Mouse (Mus musculus) embryonic facial prominence, embryonic 10.5 days (tissue): ENCODE results near the gene Pbx4. TPM values are rescaled to one million over a fixed set of nuclear protein-coding genes. Genes with fewer than 3 reads are reported as not detected.
A peak's percentile ranks its signal among the peaks of the same experiment; 100 is the strongest.

Experiments
- DNase-seq: peaks from one replicate; pipeline ENCODE4 v3.0.0-alpha.2; 2017; ENCODE audit warnings: low spot score
- H3K27ac ChIP-seq: fragments of 300-500 bp; sonication (generic); replicated peaks from 2 replicates; pipeline ENCODE4 v1.5.1; 2016; ENCODE audit warnings: mild to moderate bottlenecking
- H3K27me3 ChIP-seq: fragments of 300-500 bp; sonication (generic); replicated peaks from 2 replicates; pipeline ENCODE4 v1.6.1; 2016; ENCODE audit warnings: low read depth, mild to moderate bottlenecking; ENCODE audit not compliant: poor library complexity, severe bottlenecking
- H3K36me3 ChIP-seq: fragments of 300-500 bp; sonication (generic); replicated peaks from 2 replicates; pipeline ENCODE4 v1.6.1; 2016; ENCODE audit warnings: mild to moderate bottlenecking, moderate library complexity
- H3K4me1 ChIP-seq: fragments of 300-500 bp; sonication (generic); 2 replicates; pipeline ENCODE4 v1.6.1; 2016
- H3K4me3 ChIP-seq: fragments of 300-500 bp; sonication (generic); 2 replicates; pipeline ENCODE4 v1.5.1; 2016; ENCODE audit warnings: mild to moderate bottlenecking, moderate library complexity
- H3K9me3 ChIP-seq: fragments of 300-500 bp; sonication (generic); 2 replicates; pipeline ENCODE4 v1.6.1; 2016; ENCODE audit warnings: mild to moderate bottlenecking
- WGBS: fragments of 180-500 bp; shearing (Covaris S2); methylation state at CpG from one replicate; pipeline ENCODE4 v1.1.7; 2016; 5-methylcytosine and 5-hydroxymethylcytosine counted together
- polyA plus RNA-seq: library from polyadenylated mRNA; unstranded; fragments of >200 nt; fragmentation: Nextera tagmentation; extraction: Ambion mirVana; gene quantifications from 2 replicates; pipeline ENCODE4 v1.2.1, GENCODE M21; 2016

Pbx4 gene
- polyA plus RNA-seq, 1 experiment from 2014 or later, result 17.1 TPM

DNA sequence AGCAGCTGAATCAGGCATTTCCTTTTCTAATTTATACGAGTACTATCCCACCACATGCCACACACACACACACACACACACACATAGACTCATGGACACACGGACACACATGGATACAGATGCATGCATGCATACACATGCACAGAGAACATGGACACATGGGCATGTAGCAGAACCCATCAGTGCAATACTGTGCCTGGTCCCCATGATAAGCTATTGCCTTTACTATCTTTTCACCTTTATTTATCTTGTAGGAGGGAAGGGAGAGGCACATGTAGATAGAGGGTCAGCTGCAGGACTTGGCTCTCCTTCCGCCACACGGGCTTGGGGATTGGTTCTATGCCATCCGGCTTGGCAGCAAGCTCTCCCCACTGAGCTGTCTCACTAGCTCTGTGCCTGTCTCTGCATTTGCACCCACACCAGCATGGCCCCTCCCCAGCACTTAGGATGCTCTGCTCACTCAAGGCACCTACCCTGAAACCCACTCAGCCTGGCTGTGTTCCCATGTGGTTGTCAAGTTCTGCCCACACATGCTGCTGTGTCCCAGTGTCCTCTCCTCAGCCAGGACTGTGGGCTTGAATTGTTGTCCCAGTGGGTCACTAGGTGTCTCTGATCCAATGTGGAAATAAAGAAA is 31.2 kb downstream of the Pbx4 start:
- Histone ChIP-seq H3K4me3 (no peak overlapping the region), H3K27me3 (no peaks in the 10 kb centered on the region), H3K27ac (no peak overlapping the region), H3K36me3 (peaks cover 12% of the 10 kb centered on the region), H3K4me1 (0 out of 2 replicates have a peak, but pooled peaks cover 5% of the 10 kb centered on the region), H3K9me3 (no peaks in the 10 kb centered on the region)
- 90% methylated on average over 5 of the region's 5 CpGs for WGBS
- DNase-seq, result no peak

DNA sequence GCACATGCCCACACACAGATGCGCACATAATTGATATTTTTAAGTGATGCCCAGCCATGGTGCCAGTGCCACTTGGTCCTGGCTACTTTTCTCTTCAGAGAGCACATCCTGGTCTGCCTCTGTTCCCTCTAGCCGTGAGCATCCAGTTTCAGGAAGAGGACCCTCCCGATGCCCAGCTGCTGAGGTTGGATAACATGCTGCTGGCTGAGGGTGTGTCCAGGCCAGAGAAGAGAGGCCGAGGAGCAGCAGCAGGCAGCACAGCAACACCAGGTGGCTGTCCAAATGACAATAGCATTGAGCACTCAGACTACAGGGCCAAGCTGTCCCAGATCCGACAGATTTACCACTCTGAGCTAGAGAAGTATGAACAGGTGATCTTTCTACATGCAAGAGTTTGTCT is 31.9 kb downstream of the Pbx4 start:
- H3K9me3 ChIP-seq, result no peaks in the 10 kb centered on the region
- H3K27me3 ChIP-seq, result no peaks in the 10 kb centered on the region
- H3K27ac ChIP-seq, result no peak overlapping the region
- H3K36me3 ChIP-seq, result peaks cover 12% of the 10 kb centered on the region
- 0 out of 2 replicates have a peak, but pooled peaks cover 5% of the 10 kb centered on the region for H3K4me1 ChIP-seq
- no peak overlapping the region for H3K4me3 ChIP-seq
- WGBS, result 74% methylated on average over 5 of the region's 5 CpGs
- no peak for DNase-seq

DNA sequence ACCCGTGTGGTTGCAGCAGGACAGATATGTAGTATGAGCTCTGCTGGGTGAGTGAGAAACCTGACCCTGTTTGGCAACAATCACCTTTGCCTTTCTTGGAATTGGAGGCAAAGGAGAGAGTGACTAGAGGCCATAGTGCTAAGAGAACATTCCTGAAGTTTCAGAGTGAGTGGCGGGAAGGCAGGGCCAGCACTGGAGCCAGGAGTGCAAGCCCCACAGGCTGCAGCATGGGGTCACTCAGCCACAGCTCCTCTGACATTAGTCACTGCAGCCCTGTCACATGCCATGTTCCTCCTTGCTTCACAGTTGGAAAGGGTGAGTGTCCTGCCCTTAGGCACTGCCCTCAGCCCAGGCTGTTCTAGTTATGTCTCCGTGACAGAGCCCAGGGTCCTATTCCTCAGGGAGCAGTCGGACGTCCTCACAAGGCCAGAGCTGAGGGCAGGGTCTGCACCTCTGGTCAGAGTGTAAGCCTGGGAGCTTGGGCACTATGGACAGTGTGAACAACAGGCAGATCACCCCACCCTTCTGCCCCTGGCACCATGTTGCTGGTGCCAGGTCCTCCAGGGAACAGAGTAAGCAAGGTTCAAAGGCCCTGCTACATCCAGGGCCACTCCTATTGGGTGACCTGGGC is 35.5 kb downstream of the Pbx4 start:
- H3K4me1 ChIP-seq, result 0 out of 2 replicates have a peak, but pooled peaks cover 5% of the 10 kb centered on the region
- 71% methylated on average over 5 of the region's 5 CpGs for WGBS
- H3K27ac ChIP-seq, result no peak overlapping the region
- H3K36me3 ChIP-seq, result peaks cover 6% of the 10 kb centered on the region; the same call in 1 of the 2 replicates
- no peaks in the 10 kb centered on the region for H3K9me3 ChIP-seq
- no peak for DNase-seq
- no peak overlapping the region for H3K4me3 ChIP-seq
- no peaks in the 10 kb centered on the region for H3K27me3 ChIP-seq

DNA sequence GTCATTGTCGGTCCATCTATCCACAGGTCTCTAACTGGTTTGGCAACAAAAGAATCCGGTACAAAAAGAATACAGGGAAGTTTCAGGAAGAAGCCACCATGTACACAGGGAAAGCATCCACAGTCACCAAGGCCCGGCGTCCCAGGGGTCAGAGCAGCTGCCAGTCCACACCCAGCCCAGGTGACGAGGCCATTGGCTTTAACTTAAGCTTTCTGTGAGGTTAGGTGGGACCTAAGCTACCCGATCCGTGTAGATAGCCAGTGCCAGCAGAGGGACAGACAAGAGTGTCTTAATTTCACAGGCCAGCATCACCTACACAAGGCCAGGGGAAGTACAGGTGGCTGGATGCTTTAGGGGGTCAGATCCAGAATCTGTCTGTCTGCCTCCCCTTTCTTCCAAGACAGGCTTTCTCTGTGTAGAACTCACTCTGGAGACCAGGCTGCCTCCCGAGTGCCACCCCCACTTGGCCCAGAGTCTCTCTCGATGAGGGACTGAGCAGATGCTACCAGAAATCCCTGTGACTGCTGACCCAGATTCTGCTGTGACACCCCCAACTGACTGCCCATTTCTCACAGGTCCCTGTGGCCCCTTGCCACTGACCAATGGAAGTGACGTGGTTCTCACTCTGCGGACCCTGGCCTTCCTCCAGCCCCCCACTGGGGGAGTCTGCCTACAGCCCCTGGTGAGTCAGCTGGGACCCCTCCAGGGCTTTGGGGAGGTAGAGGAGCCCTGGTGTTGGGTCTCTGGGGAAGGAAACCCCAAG is 37.9 kb downstream of the Pbx4 start:
- no peak for DNase-seq
- Histone ChIP-seq H3K9me3 (no peaks in the 10 kb centered on the region), H3K36me3 (no peaks in the 10 kb centered on the region), H3K27me3 (peaks cover 16% of the 10 kb centered on the region; the same call in 1 of the 2 replicates), H3K4me1 (0 out of 2 replicates have a peak, but pooled peaks cover 8% of the 10 kb centered on the region), H3K27ac (no peak overlapping the region), H3K4me3 (no peak overlapping the region)
- 83% methylated on average over 11 of the region's 11 CpGs for WGBS

DNA sequence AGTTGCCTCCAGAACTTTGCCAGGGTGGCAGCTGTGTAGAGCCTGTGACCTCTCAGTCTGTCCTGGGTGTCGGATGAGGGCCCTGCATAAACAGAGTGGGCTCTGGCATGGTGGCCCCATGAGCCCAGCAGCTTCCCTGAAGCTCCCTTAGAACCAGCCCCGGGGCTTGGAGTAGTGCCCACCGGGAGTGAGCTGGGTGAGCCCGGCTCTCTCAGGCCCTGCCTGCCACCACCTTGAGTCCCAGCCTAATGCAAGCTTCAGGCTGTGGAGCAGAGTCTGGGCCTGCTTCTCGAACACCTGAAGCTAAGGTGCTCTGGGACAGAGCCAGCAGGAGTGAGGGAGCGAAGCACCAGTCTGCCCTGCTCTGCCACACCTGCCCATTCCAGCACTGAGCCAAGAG is 38.6 kb downstream of the Pbx4 start:
- no peaks in the 10 kb centered on the region for H3K9me3 ChIP-seq
- 83% methylated on average over 6 of the region's 6 CpGs for WGBS
- H3K4me3 ChIP-seq, result no peak overlapping the region
- no peak for DNase-seq
- peaks cover 23% of the 10 kb centered on the region for H3K27me3 ChIP-seq
- 0 out of 2 replicates have a peak, but pooled peaks cover 8% of the 10 kb centered on the region for H3K4me1 ChIP-seq
- H3K36me3 ChIP-seq, result no peaks in the 10 kb centered on the region
- H3K27ac ChIP-seq, result no peak overlapping the region

DNA sequence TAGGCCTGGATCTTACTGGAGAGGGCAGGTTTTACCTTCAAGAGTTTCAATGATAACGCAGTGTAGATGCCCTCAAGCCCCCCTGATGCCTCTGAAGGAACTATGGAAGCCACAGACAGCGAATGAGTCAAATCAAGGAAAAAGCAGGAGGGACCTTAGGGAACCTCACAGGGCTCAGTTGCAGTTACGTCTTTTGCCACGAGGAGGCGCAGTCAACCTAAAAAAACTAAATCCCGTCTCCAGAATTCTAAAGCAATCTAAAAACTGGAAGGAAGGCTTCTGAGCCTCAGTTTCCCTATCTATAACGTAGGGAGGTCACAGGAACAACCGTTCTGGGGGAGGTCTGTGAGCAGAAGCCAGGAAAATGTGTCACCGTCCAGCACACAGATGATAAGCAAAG is 41.9 kb downstream of the Pbx4 start:
- H3K27ac ChIP-seq, result no peak overlapping the region
- 12% methylated on average over 9 of the region's 9 CpGs for WGBS
- DNase-seq, result peak; percentile 71
- 0 out of 2 replicates have a peak, but pooled peaks cover 8% of the 10 kb centered on the region for H3K4me1 ChIP-seq
- no peaks in the 10 kb centered on the region for H3K9me3 ChIP-seq
- H3K4me3 ChIP-seq, result no peak overlapping the region
- H3K27me3 ChIP-seq, result peaks cover 56% of the 10 kb centered on the region
- H3K36me3 ChIP-seq, result no peaks in the 10 kb centered on the region

DNA sequence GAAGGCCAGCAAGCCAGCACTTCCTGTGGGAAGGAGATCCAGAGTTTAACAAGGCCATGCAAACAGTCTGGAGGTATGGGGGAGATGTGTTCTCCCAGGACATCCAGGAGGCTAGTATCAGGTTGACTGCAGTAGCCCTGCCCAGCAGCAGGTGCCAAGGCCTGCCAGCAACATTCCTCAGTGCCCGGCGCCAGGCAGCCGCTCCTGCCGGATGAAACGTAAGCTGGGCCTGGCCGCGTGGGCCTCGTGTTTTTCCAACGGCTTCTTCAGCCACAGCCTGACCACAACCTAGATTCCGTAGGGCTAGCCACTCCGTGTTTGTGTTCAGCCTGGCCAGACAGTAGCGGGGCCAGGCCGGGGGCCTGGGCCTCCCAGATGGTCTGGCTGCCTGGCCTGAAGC is 42.4 kb downstream of the Pbx4 start:
- H3K27me3 ChIP-seq, result peaks cover 61% of the 10 kb centered on the region
- WGBS, result 84% methylated on average over 13 of the region's 13 CpGs
- no peak overlapping the region for H3K27ac ChIP-seq
- 0 out of 2 replicates have a peak, but pooled peaks cover 8% of the 10 kb centered on the region for H3K4me1 ChIP-seq
- H3K9me3 ChIP-seq, result no peaks in the 10 kb centered on the region
- no peak overlapping the region for H3K4me3 ChIP-seq
- DNase-seq, result no peak
- no peaks in the 10 kb centered on the region for H3K36me3 ChIP-seq

DNA sequence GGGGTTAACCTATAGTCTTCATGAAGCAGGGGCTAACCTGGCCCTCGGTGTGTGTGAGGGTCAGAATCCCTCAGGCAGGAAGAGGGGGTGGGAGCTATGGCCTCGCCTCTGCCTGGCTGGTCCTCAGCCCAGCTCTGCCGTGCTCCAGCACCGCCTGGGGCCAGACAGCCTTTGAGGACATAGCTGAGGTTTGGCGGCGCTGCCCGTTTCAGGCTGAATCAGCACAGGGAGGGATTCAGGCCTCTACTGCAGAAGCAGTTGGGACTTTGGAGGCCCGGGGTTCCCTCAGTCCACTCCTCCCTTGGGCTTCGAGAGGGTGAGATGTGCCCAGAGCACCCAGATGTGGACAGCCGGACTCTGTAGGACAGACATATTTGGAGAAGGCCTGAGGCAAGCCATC is 43.8 kb downstream of the Pbx4 start:
- 41% methylated on average over 10 of the region's 10 CpGs for whole genome bisulfite sequencing
- no peak for DNase-seq
- Histone ChIP-seq H3K27me3 (peaks cover 75% of the 10 kb centered on the region), H3K4me1 (peaks cover 9% of the 10 kb centered on the region; the same call in 1 of the 2 replicates), H3K27ac (peak overlapping the region; percentile 40; the same call in 1 of the 2 replicates), H3K36me3 (no peaks in the 10 kb centered on the region), H3K4me3 (no peak overlapping the region), H3K9me3 (no peaks in the 10 kb centered on the region)

DNA sequence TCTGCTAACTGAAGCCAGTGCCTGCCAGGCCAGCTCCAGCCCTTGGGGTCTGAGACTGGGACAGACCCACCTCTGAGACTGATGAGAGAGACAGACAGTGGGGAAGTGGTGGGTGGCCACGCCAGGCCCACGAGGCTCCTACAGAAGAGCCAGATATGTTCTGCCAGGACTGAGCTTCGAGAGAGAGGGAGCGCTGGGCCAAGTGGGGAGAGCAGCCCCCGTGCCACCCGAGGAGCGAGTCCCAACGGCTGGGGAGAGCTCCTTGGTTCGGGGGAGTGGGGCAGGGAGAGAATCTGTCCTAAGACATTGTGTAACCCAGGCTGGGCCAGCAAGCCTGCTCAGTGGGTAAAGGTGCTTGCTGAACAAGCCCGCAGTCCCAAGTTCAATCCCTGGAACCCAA is 44.7 kb downstream of the Pbx4 start:
- DNase-seq, result no peak
- H3K27ac ChIP-seq, result no peak overlapping the region
- H3K9me3 ChIP-seq, result 0 out of 2 replicates have a peak, but pooled peaks cover 4% of the 10 kb centered on the region
- no peaks in the 10 kb centered on the region for H3K36me3 ChIP-seq
- peaks cover 84% of the 10 kb centered on the region for H3K27me3 ChIP-seq
- WGBS, result 77% methylated on average over 10 of the region's 10 CpGs
- no peak overlapping the region for H3K4me3 ChIP-seq
- H3K4me1 ChIP-seq, result peaks cover 18% of the 10 kb centered on the region

DNA sequence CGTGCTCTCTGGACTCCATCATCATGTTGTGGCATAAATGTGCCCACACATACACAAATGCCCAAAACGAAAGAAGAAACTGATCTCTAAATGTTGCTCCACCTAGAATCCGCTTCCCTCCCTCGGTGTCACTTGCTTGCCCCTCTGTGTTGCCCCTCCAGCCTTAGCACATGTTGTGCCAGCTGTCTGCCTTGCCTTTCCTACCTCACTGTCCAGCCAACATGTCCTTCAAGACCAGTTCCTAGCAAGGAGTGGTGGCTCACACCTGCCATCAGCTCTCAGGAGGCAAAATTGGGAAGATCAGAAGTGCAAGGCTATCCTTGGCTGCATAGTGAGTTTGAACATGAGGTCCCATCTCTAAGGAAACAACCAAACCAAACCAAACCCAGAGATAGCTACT is 45.1 kb downstream of the Pbx4 start:
- Histone ChIP-seq H3K9me3 (0 out of 2 replicates have a peak, but pooled peaks cover 4% of the 10 kb centered on the region), H3K36me3 (no peaks in the 10 kb centered on the region), H3K4me3 (no peak overlapping the region), H3K27me3 (peaks cover 88% of the 10 kb centered on the region), H3K27ac (no peak overlapping the region), H3K4me1 (peaks cover 22% of the 10 kb centered on the region)
- 83% methylated on average over 4 of the region's 4 CpGs for WGBS
- DNase-seq, result no peak

DNA sequence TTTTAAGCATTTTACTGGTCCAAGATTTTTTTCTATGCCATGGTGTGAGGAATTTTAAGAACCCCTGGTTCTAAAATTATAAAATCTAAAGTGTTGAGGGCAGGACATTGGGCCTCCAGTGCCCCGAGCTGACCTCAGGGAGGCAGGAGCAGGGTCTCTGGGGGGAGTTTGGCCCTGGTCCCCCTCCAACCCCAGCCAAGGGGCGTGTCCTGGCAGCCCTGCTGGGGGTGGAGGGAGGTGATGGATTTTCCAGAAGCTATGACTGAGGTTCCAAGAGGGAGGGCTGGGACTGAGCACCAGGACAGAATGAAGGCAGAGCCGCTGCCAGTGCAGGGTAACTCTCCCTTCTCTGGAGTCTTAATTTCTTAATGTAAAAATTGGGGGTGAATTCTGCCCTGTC is 45.7 kb downstream of the Pbx4 start:
- peaks cover 94% of the 10 kb centered on the region for H3K27me3 ChIP-seq
- WGBS, result 64% methylated on average over 3 of the region's 3 CpGs
- DNase-seq, result no peak

DNA sequence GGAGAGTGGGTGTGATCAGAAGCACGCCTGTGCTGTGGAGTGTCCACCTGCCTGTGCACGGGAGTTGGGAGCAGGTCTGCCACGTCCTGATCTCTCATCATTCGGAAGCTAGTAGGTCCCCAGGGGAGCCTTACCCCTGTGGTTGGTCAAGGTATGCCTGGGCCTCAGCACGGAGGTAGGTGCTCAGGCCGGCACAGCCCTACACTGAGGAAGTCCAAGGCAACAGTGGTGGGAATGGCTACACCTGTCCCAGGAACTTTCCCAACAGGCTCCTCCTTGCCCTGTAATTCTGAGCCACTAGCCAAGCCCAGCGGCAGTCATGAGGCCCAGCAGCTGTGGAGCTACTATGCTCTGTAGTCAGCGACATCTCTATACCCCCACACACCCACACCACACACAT is 47.4 kb downstream of the Pbx4 start:
- Histone ChIP-seq H3K9me3 (0 out of 2 replicates have a peak, but pooled peaks cover 4% of the 10 kb centered on the region), H3K27ac (no peak overlapping the region), H3K4me3 (no peak overlapping the region), H3K27me3 (peaks cover 100% of the 10 kb centered on the region), H3K4me1 (peaks cover 22% of the 10 kb centered on the region), H3K36me3 (no peaks in the 10 kb centered on the region)
- no peak for DNase-seq
- WGBS, result 63% methylated on average over 8 of the region's 8 CpGs

More for the DNA sequence above, 45.7 kb downstream of the Pbx4 start:
- no peak overlapping the region for H3K27ac ChIP-seq
- 0 out of 2 replicates have a peak, but pooled peaks cover 4% of the 10 kb centered on the region for H3K9me3 ChIP-seq
- peaks cover 24% of the 10 kb centered on the region for H3K4me1 ChIP-seq
- H3K36me3 ChIP-seq, result no peaks in the 10 kb centered on the region
- H3K4me3 ChIP-seq, result no peak overlapping the region
